Mouse (Mus musculus) embryonic fibroblast, embryonic 13.5 days (primary cell): ENCODE measurements around the gene Zfp831.

Source experiments
- CTCF ChIP-seq: IDR thresholded peaks from 2 replicates; pipeline ENCODE4 v1.5.1; 2011; ENCODE audit warnings: mild to moderate bottlenecking, control low read depth, low read length, moderate library complexity, borderline replicate concordance; ENCODE audit not compliant: insufficient read depth
- POLR2A ChIP-seq: IDR thresholded peaks from 2 replicates; pipeline ENCODE4 v1.6.1; 2011; ENCODE audit warnings: low read depth, mild to moderate bottlenecking, control low read depth, low read length, moderate library complexity

GRCm38 (mm10) chr2:174598451-174598850, 44.9 kb upstream of the Zfp831 start:
- TF ChIP-seq POLR2A (no peak), CTCF (no peak)
